18 mouse cellular contexts compared by ENCODE assay signal in genomic region chr14:21335691-21336314, GRCm38 (mm10).
DNase-seq lines count a peak whose midpoint lies in the region; ATAC-seq and TF ChIP-seq lines count a peak whose summit lies in the region.
"Had no signal": no experiment of that assay in that cellular context is flagged by ENCODE, and none has a peak within 500 bp of the region (broad histone marks: within the 10 kb centered on the region; RNA-seq: fewer than 3 reads in every experiment).

No protein-coding gene starts in this region.

- ATAC-seq in midbrain, postnatal 0 days (ENCODE audit: low FRiP score), result no peak
- no peak for ATAC-seq in heart, embryonic 15.5 days (replicated peaks; ENCODE audit: insufficient number of reproducible peaks, insufficient read depth, low FRiP score, low read depth)
- ATAC-seq in cerebellum, adult (ENCODE audit: insufficient number of reproducible peaks, low FRiP score, low TSS enrichment), result no peak
- ATAC-seq in inflammation-experienced regulatory T-cells, adult 6 months, result no peak
- ATAC-seq: forebrain, postnatal 0 days; midbrain, embryonic 16.5 days had no signal

- no peaks in the 10 kb centered on the region for H3K27me3 ChIP-seq in heart, embryonic 10.5 days (ENCODE audit: insufficient read depth, poor library complexity, severe bottlenecking)
- H3K27me3 ChIP-seq in midbrain, postnatal 0 days (ENCODE audit: insufficient read depth, low read length), result no peaks in the 10 kb centered on the region
- H3K27me3 ChIP-seq in midbrain, embryonic 10.5 days (ENCODE audit: low read depth, poor library complexity, severe bottlenecking), result no peaks in the 10 kb centered on the region
- H3K27me3 ChIP-seq in heart, embryonic 15.5 days, result no peaks in the 10 kb centered on the region
- H3K27me3 ChIP-seq: limb, embryonic 15.5 days had no signal

- no peaks in the 10 kb centered on the region for H3K9me3 ChIP-seq in heart, embryonic 10.5 days
- H3K9me3 ChIP-seq in midbrain, postnatal 0 days (ENCODE audit: low read length), result no peaks in the 10 kb centered on the region
- no peaks in the 10 kb centered on the region for H3K9me3 ChIP-seq in midbrain, embryonic 10.5 days (replicated peaks)
- H3K9me3 ChIP-seq in heart, embryonic 15.5 days (replicated peaks), result no peaks in the 10 kb centered on the region
- H3K9me3 ChIP-seq: limb, embryonic 15.5 days had no signal

- peaks cover 4% of the 10 kb centered on the region; the same call in 1 of the 2 replicates for H3K36me3 ChIP-seq in heart, embryonic 10.5 days
- H3K36me3 ChIP-seq in midbrain, postnatal 0 days (ENCODE audit: insufficient read depth, low read length), result no peaks in the 10 kb centered on the region
- H3K36me3 ChIP-seq in midbrain, embryonic 10.5 days, result no peaks in the 10 kb centered on the region
- no peaks in the 10 kb centered on the region for H3K36me3 ChIP-seq in heart, embryonic 15.5 days
- H3K36me3 ChIP-seq: limb, embryonic 15.5 days had no signal

- no peak overlapping the region for H3K4me2 ChIP-seq in midbrain, postnatal 0 days (ENCODE audit: low read depth, low read length, poor library complexity, severe bottlenecking)
- peak overlapping the region; percentile 25; the same call in 1 of the 2 replicates for H3K4me2 ChIP-seq in heart, embryonic 15.5 days
- H3K4me2 ChIP-seq: limb, embryonic 15.5 days had no signal

- 47% methylated on average over 11 of the region's 11 CpGs for WGBS in heart, embryonic 10.5 days
- WGBS in midbrain, postnatal 0 days, result 58% methylated on average over 11 of the region's 11 CpGs
- 80% methylated on average over 11 of the region's 11 CpGs for WGBS in midbrain, embryonic 10.5 days
- 46% methylated on average over 11 of the region's 11 CpGs for WGBS in heart, embryonic 15.5 days

- no peak for DNase-seq in heart, embryonic 10.5 days (ENCODE audit: low spot score)
- DNase-seq in heart, adult 8-10 months (ENCODE audit: low spot score), result no peak
- DNase-seq in midbrain, postnatal 0 days (ENCODE audit: low spot score), result peak; percentile 24
- DNase-seq in midbrain, embryonic 10.5 days (ENCODE audit: low spot score), result no peak
- DNase-seq: adrenal gland, adult 8-10 months; cerebellum, adult 2 months; forebrain, postnatal 0 days; gastrocnemius, postnatal 14 days; kidney, adult 8-10 months; kidney, postnatal 36 days; lung, adult 18-20 months; lung, postnatal 4 days; thymus, postnatal 36 days had no signal

- no peak overlapping the region for H3K4me3 ChIP-seq in heart, embryonic 10.5 days
- H3K4me3 ChIP-seq in midbrain, postnatal 0 days (ENCODE audit: low read depth, low read length), result no peak overlapping the region
- no peak overlapping the region for H3K4me3 ChIP-seq in midbrain, embryonic 10.5 days
- H3K4me3 ChIP-seq in heart, embryonic 15.5 days, result no peak overlapping the region
- H3K4me3 ChIP-seq: limb, embryonic 15.5 days had no signal

- H3K9ac ChIP-seq in midbrain, postnatal 0 days (replicated peaks; ENCODE audit: low read length, poor library complexity, severe bottlenecking), result no peak overlapping the region
- H3K9ac ChIP-seq in heart, embryonic 15.5 days, result no peak overlapping the region
- H3K9ac ChIP-seq: forebrain, postnatal 0 days; limb, embryonic 15.5 days had no signal

- TF ChIP-seq CTCF in midbrain, postnatal 0 days (IDR thresholded peaks at IDR 0.05), result no peak

- peaks cover 19% of the 10 kb centered on the region for H3K4me1 ChIP-seq in heart, embryonic 10.5 days
- no peaks in the 10 kb centered on the region for H3K4me1 ChIP-seq in midbrain, postnatal 0 days (ENCODE audit: insufficient read depth, low read length)
- no peaks in the 10 kb centered on the region; the same call in 1 of the 2 replicates for H3K4me1 ChIP-seq in midbrain, embryonic 10.5 days
- peaks cover 18% of the 10 kb centered on the region for H3K4me1 ChIP-seq in heart, embryonic 15.5 days (replicated peaks)
- H3K4me1 ChIP-seq: limb, embryonic 15.5 days had no signal

- H3K27ac ChIP-seq in heart, embryonic 10.5 days, result peak overlapping the region; percentile 59
- no peak overlapping the region for H3K27ac ChIP-seq in midbrain, postnatal 0 days (ENCODE audit: low read depth, low read length)
- no peak overlapping the region for H3K27ac ChIP-seq in midbrain, embryonic 10.5 days (replicated peaks)
- peak overlapping the region; percentile 41; the same call in 1 of the 2 replicates for H3K27ac ChIP-seq in heart, embryonic 15.5 days
- H3K27ac ChIP-seq: limb, embryonic 15.5 days had no signal

Comparison
In these comparisons a context has a peak if more than half of its experiments do, and no peak if none do; other contexts are left out.
1. H3K27ac ChIP-seq: peak in heart, embryonic 10.5 days (single experiment) and heart, embryonic 15.5 days (single experiment); none in midbrain, postnatal 0 days (single experiment) and midbrain, embryonic 10.5 days (single experiment).